ENCODE assay signal across 8 mouse cellular contexts in genomic region chr14:25516640-25517591, GRCm38 (mm10). TPM values are rescaled to one million over a fixed set of nuclear protein-coding genes. Genes with fewer than 3 reads are reported as not detected.
DNase-seq lines count a peak whose midpoint lies in the region; ATAC-seq lines count a peak whose summit lies in the region.

No protein-coding gene starts in this region.

- H3K4me1 ChIP-seq in heart, embryonic 15.5 days (replicated peaks) = peaks cover 92% of the 10 kb centered on the region
- peaks cover 82% of the 10 kb centered on the region for H3K4me1 ChIP-seq in limb, embryonic 12.5 days (replicated peaks)

- no peaks in the 10 kb centered on the region for H3K9me3 ChIP-seq in heart, embryonic 15.5 days (replicated peaks)
- no peaks in the 10 kb centered on the region for H3K9me3 ChIP-seq in limb, embryonic 12.5 days

- WGBS in heart, embryonic 15.5 days = 12% methylated on average over 13 of the region's 13 CpGs
- WGBS in limb, embryonic 12.5 days = 34% methylated on average over 13 of the region's 13 CpGs

- ATAC-seq in heart, embryonic 15.5 days (replicated peaks; ENCODE audit: insufficient number of reproducible peaks, insufficient read depth, low FRiP score, low read depth) = peak; percentile 54
- 0 out of 2 replicates have a peak, but pooled peaks have one; percentile 44 for ATAC-seq in limb, embryonic 12.5 days (ENCODE audit: insufficient number of reproducible peaks, insufficient read depth, low FRiP score, low TSS enrichment, low read depth)
- ATAC-seq in monocyte, adult 5-6 weeks (replicated peaks; ENCODE audit: insufficient number of reproducible peaks, low FRiP score, low TSS enrichment, poor library complexity, severe bottlenecking) = peak; percentile 69

- no peaks in the 10 kb centered on the region for H3K27me3 ChIP-seq in heart, embryonic 15.5 days
- H3K27me3 ChIP-seq in limb, embryonic 12.5 days = no peaks in the 10 kb centered on the region

- H3K4me3 ChIP-seq in heart, embryonic 15.5 days = no peak overlapping the region
- no peak overlapping the region for H3K4me3 ChIP-seq in limb, embryonic 12.5 days (replicated peaks)

- peak; percentile 66 to 72 for DNase-seq in spleen, adult 18-20 months
- no peak for DNase-seq in spleen, adult 12 weeks (ENCODE audit: low spot score)
- peak; percentile 77 for DNase-seq in cerebellum, adult 9-11 months
- DNase-seq in frontal cortex, postnatal 36 days (ENCODE audit: low spot score in 2 of 2) = no peak
- DNase-seq in urinary bladder, postnatal 36 days (ENCODE audit: low spot score in 2 of 2) = no peak

- H3K27ac ChIP-seq in heart, embryonic 15.5 days = peak overlapping the region; percentile 88
- H3K27ac ChIP-seq in limb, embryonic 12.5 days = peak overlapping the region; percentile 50

- H3K36me3 ChIP-seq in heart, embryonic 15.5 days = peaks cover 5% of the 10 kb centered on the region; the same call in 1 of the 2 replicates
- peaks cover 45% of the 10 kb centered on the region for H3K36me3 ChIP-seq in limb, embryonic 12.5 days

- H3K9ac ChIP-seq in heart, embryonic 15.5 days = no peak overlapping the region
- H3K9ac ChIP-seq in limb, embryonic 12.5 days (replicated peaks) = no peak overlapping the region

- peak overlapping the region; percentile 26 for H3K4me2 ChIP-seq in heart, embryonic 15.5 days
- no peak overlapping the region for H3K4me2 ChIP-seq in limb, embryonic 12.5 days

RNA-seq across cellular contexts. Expression of gene Zmiz1, which starts 57.9 kb away (rescaled TPM):
- 22.1 and 26.2 TPM in 2 replicates for polyA plus RNA-seq in heart, embryonic 15.5 days (2015; fragmentation: Nextera tagmentation; extraction: Ambion mirVana)
- polyA plus RNA-seq in limb, embryonic 12.5 days (2016; fragmentation: Nextera tagmentation; extraction: Ambion mirVana) = 53.4 and 57.1 TPM in 2 replicates
- total RNA-seq in monocyte, adult 5-6 weeks (2017) = 18.2 to 63.6 TPM (median 22.9 TPM) in 3 replicates

Comparison
In these comparisons a context has a peak if more than half of its experiments do, and no peak if none do; other contexts are left out.
1. DNase-seq: peak in spleen, adult 18-20 months (2 of 2) and cerebellum, adult 9-11 months (single experiment); none in spleen, adult 12 weeks (single experiment), frontal cortex, postnatal 36 days (0 of 2) and urinary bladder, postnatal 36 days (0 of 2).
2. Peak in every context shown above with its lines, with median percentiles within 50 percentile points of each other: ATAC-seq.